Mouse (Mus musculus) heart, adult 2 months (tissue): ENCODE measurements around the gene Krt25.

Source experiments
- CTCF ChIP-seq: fragments of 200-600 bp; IDR thresholded peaks from 2 replicates; pipeline ENCODE4 v1.8.1; 2022; ENCODE audit warnings: antibody characterized with exemption, mild to moderate bottlenecking, moderate library complexity
- POLR2A ChIP-seq: fragments of 200-500 bp; IDR thresholded peaks from 2 replicates; pipeline ENCODE4 v1.6.1; 2011; ENCODE audit warnings: mild to moderate bottlenecking, low read depth, low read length, control low read depth; ENCODE audit not compliant: insufficient read depth

DNA sequence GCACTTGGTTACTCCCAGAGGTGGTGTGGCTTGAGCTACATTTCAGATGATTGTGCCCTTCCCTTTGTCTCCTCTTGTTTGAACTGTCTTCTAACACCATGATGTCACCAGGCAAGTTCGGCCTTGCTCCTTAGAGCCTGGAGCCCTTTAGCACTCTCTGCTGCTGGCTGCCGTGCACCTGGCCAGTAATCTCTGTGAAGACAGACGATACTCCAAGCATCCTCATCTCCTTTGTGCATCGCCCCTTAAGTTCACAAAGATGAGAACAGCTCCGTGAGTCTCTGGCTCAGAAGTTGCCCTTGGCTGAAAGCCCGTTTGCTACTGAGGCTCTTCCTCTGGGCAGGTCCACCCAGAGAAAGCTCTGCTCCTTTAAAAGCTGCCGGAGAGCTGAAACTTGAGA, 46.0 kb downstream of the Krt25 start:
- no peak for TF ChIP-seq POLR2A
- TF ChIP-seq CTCF = no peak
